Mouse (Mus musculus) C2C12 (cell line): ENCODE data around the gene Fam3c.

ENCODE experiments used
- CEBPB ChIP-seq: IDR thresholded peaks from one replicate; pipeline ENCODE4 v1.6.1; 2011; ENCODE audit warnings: low read depth, mild to moderate bottlenecking, control low read depth, moderate library complexity
- CTCF ChIP-seq: IDR thresholded peaks from one replicate; pipeline ENCODE4 v1.5.1; 2011; ENCODE audit not compliant: control insufficient read depth, insufficient read depth, insufficient read length
- FOSL1 ChIP-seq: IDR thresholded peaks from one replicate; pipeline ENCODE4 v1.8.0; 2011; ENCODE audit warnings: mild to moderate bottlenecking, low read length; ENCODE audit not compliant: poor library complexity, insufficient read depth, severe bottlenecking
- MAX ChIP-seq: IDR thresholded peaks from one replicate; pipeline ENCODE4 v1.6.1; 2011; ENCODE audit warnings: mild to moderate bottlenecking, control low read depth
- MYOD1 ChIP-seq: IDR thresholded peaks from one replicate; pipeline ENCODE4 v1.6.1; 2011; ENCODE audit warnings: low read depth; ENCODE audit not compliant: control insufficient read depth, insufficient read length
- MYOG ChIP-seq: IDR thresholded peaks from one replicate; pipeline ENCODE4 v1.6.1; 2011; ENCODE audit not compliant: control insufficient read depth, insufficient read length; ENCODE audit errors: extremely low read depth
- USF1 ChIP-seq: IDR thresholded peaks from one replicate; pipeline ENCODE4 v1.6.1; 2011; ENCODE audit warnings: low read depth, mild to moderate bottlenecking, control low read depth, moderate library complexity

DNA sequence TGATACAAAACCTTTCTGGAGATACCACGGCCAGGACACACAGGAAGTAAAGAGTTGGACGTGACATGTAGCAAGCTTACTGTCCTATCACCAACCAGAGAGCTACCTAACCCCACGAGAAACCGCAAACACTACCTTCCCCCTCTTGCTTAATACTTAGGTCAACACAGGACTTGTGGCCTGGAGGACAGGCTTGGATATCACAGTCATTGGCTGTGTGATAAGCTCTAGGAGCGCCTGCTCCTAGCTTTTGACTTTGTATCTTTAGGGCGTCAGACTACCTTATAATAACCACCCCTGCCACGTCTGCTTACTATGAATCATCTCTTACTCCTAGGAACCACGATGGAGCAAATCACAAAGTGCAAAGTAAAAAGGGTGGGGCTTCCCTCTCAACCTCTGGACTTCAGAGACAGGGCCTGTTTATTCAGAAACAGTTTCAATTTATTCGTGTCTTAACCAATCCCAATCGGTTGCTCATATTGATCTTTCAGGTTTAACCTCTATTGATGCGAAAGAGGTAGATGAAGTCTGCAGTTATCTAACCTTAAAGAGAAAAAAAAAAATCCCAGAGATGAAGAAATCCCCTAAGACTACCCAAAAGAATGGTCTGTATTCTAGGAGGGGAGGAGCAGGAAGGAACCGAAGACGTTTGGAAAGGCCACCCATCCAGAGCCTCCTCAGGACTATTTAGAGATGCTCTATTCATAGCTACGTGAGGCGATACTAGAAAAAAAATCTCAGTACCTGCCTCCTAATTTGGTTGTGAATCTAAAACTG, 16.1 kb downstream of the Fam3c start:
- TF ChIP-seq USF1 (no peak), MYOD1 (no peak), CTCF (no peak), CEBPB (no peak), MAX (no peak), MYOG (no peak), FOSL1 (no peak)
